Mouse (Mus musculus) olfactory bulb, adult 2 months (tissue): ENCODE data around the gene Dgkd.

Experiments used
- CTCF ChIP-seq: fragments of 200-500 bp; IDR thresholded peaks from 2 replicates; pipeline ENCODE4 v1.5.1; 2012; ENCODE audit warnings: low read depth, mild to moderate bottlenecking, low read length, moderate library complexity; ENCODE audit not compliant: insufficient read depth
- POLR2A ChIP-seq: fragments of 200-500 bp; IDR thresholded peaks from 2 replicates; pipeline ENCODE4 v1.6.1; 2012; ENCODE audit warnings: mild to moderate bottlenecking, low read depth, low read length, moderate library complexity; ENCODE audit not compliant: insufficient read depth

- TF ChIP-seq CTCF, result no peak
- TF ChIP-seq POLR2A, result no peak
Observed at GRCm38 (mm10) chr1:87953073-87953472, 100.0 kb downstream of the Dgkd start.
